Mouse (Mus musculus): ENCODE results near the gene Vmn1r170. TPM values are rescaled to one million over a fixed set of nuclear protein-coding genes. Genes with fewer than 3 reads are reported as not detected.
"Not testable (repeated sequence)": the region's sequence is repeated elsewhere in the genome, so short reads cannot be mapped to it uniquely, and the experiment has no call there.

The Vmn1r170 gene
- polyA plus RNA-seq (2014; fragmentation: Nextera tagmentation; extraction: Ambion mirVana): not detected in 2 replicates

DNA sequence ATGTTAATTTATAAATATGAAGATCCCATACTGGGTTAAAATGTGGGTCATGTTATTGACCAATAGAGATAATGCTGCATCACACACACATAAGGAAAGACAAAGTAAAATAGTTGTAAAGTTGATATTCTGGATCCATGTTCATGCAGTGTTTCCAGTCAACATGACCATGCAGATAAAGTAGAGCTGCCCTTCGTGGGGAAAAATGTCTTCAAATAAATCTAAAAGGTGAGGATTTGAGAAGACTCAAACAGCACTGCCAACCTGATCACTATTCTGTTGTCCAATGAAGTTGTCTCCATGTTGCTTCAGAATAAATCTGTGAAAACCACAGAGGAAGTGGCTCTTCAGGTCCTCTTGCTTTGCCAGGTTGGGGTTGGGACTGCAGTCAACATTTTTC is at the start of gene Vmn1r170:
Gene Vmn1r170 (plus strand): TSS at position 301 of the 400 bp plus-strand sequence.
- H3K9ac ChIP-seq (ENCODE audit: low read length); H3K4me3 ChIP-seq (ENCODE audit: low read depth, low read length); H3K4me2 ChIP-seq; DNase-seq (ENCODE audit: low spot score, missing footprints); H3K27me3 ChIP-seq (ENCODE audit: control insufficient read depth, insufficient read depth, low read length); H3K4me1 ChIP-seq (ENCODE audit: control insufficient read depth, insufficient read depth, low read length); H3K27ac ChIP-seq (ENCODE audit: low read depth, low read length); H3K9me3 ChIP-seq (ENCODE audit: control insufficient read depth, low read length); H3K36me3 ChIP-seq (ENCODE audit: control insufficient read depth, insufficient read depth, low read length); ATAC-seq (ENCODE audit: low FRiP score): not testable (repeated sequence)
- WGBS: 38% methylated on average over 1 of the region's 1 CpGs

DNA sequence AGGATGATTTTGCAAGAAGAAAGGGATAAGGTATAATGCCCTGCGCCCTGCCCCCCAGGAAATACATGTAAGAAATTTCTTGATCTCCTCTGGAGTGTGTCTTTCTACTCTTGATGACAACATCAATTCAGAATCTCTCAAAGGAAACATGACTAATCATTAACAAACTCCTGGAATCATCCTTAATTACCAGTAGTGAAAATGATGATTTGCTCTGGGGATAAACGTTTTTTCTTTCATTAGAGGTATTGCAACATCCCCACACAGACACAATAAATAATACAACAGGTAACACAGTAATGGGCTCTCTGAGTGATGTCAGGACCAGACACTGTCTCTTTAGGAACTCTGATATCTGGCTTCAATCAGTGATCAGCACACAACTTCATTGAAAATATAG is 30.7 kb upstream of the Vmn1r170 start, which contains the start of gene Vmn1r169:
Gene Vmn1r169 (plus strand): TSS at position 301 of the 400 bp plus-strand sequence.
- H3K4me1 ChIP-seq (ENCODE audit: control insufficient read depth, insufficient read depth, low read length); H3K9ac ChIP-seq (ENCODE audit: low read length): not testable (repeated sequence)

DNA sequence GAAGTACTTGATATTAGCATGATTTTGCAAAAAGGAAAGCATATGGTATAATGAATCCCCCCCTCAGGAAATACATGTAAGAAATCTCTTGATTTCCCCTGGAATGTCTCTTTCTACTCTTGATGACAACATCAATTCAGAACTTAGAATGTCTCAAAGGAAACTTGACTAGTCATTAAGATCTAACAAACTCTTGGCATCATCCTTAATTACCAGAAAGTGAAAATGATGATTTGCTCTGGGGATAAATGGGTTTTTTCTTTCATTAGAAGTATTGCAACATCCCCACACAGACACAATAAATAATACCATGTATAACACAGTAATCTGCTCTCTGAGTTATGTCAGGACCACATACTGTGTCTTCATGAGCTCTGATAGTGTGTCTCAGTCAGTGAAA is 24.4 kb downstream of the Vmn1r170 start, which contains the start of gene Vmn1r171:
Gene Vmn1r171 (plus strand): TSS at position 301 of the 400 bp plus-strand sequence.
- H3K27ac ChIP-seq (ENCODE audit: low read depth, low read length): no peak within 1 kb of the TSS
- no peaks in the 10 kb centered on the region for H3K27me3 ChIP-seq (ENCODE audit: control insufficient read depth, insufficient read depth, low read length)
- no peak for DNase-seq (ENCODE audit: low spot score, missing footprints)
- no peak within 1 kb of the TSS for H3K4me2 ChIP-seq
- no peak for ATAC-seq (ENCODE audit: low FRiP score)
- H3K9ac ChIP-seq (ENCODE audit: low read length): no peak within 1 kb of the TSS
- H3K9me3 ChIP-seq (ENCODE audit: control insufficient read depth, low read length): peaks cover 8% of the 10 kb centered on the region
- no peaks in the 10 kb centered on the region for H3K4me1 ChIP-seq (ENCODE audit: control insufficient read depth, insufficient read depth, low read length)
- no peaks in the 10 kb centered on the region for H3K36me3 ChIP-seq (ENCODE audit: control insufficient read depth, insufficient read depth, low read length)
- H3K4me3 ChIP-seq (ENCODE audit: low read depth, low read length): no peak within 1 kb of the TSS

More for the DNA sequence above, 30.7 kb upstream of the Vmn1r170 start, which contains the start of gene Vmn1r169:
- not testable (repeated sequence) for H3K27ac ChIP-seq (ENCODE audit: low read depth, low read length); H3K27me3 ChIP-seq (ENCODE audit: control insufficient read depth, insufficient read depth, low read length); H3K36me3 ChIP-seq (ENCODE audit: control insufficient read depth, insufficient read depth, low read length); DNase-seq (ENCODE audit: low spot score, missing footprints); ATAC-seq (ENCODE audit: low FRiP score); H3K9me3 ChIP-seq (ENCODE audit: control insufficient read depth, low read length); H3K4me2 ChIP-seq; H3K4me3 ChIP-seq (ENCODE audit: low read depth, low read length)
- 73% methylated on average over 1 of the region's 2 CpGs for WGBS

Other genes with a start within 250 kb of the Vmn1r170 start
- not detected in 2 replicates for gene Nlrp5, start 220.3 kb upstream of the Vmn1r170 start, polyA plus RNA-seq (2014; fragmentation: Nextera tagmentation; extraction: Ambion mirVana)
- not detected in 2 replicates for gene Vmn1r167, start 99.0 kb upstream of the Vmn1r170 start, polyA plus RNA-seq (2014; fragmentation: Nextera tagmentation; extraction: Ambion mirVana)
- not detected in 2 replicates for gene Vmn1r168, start 66.4 kb upstream of the Vmn1r170 start, polyA plus RNA-seq (2014; fragmentation: Nextera tagmentation; extraction: Ambion mirVana)
- gene Vmn1r169, start 30.6 kb upstream of the Vmn1r170 start, polyA plus RNA-seq (2014; fragmentation: Nextera tagmentation; extraction: Ambion mirVana): not detected in 2 replicates
- not detected in 2 replicates for gene Vmn1r171, start 24.5 kb downstream of the Vmn1r170 start, polyA plus RNA-seq (2014; fragmentation: Nextera tagmentation; extraction: Ambion mirVana)
- not detected in 2 replicates for gene Vmn1r172, start 52.1 kb downstream of the Vmn1r170 start, polyA plus RNA-seq (2014; fragmentation: Nextera tagmentation; extraction: Ambion mirVana)
- gene Vmn1r173, start 94.5 kb downstream of the Vmn1r170 start, polyA plus RNA-seq (2014; fragmentation: Nextera tagmentation; extraction: Ambion mirVana): not detected in 2 replicates
- not detected in 2 replicates for gene Vmn1r174, start 146.1 kb downstream of the Vmn1r170 start, polyA plus RNA-seq (2014; fragmentation: Nextera tagmentation; extraction: Ambion mirVana)
- gene Vmn1r175, start 204.5 kb downstream of the Vmn1r170 start, polyA plus RNA-seq (2014; fragmentation: Nextera tagmentation; extraction: Ambion mirVana): not detected in 2 replicates
- not detected in 2 replicates for gene Vmn1r176, start 231.2 kb downstream of the Vmn1r170 start, polyA plus RNA-seq (2014; fragmentation: Nextera tagmentation; extraction: Ambion mirVana)

All from midbrain, embryonic 11.5 days (tissue).